In genomic region chr5:88554086-88554886, GRCm38 (mm10) we compare ENCODE assay signal across 8 mouse cellular contexts. TPM values are rescaled to one million over a fixed set of nuclear protein-coding genes. Genes with fewer than 3 reads are reported as not detected.
DNase-seq lines count a peak whose midpoint lies in the region; ATAC-seq lines count a peak whose summit lies in the region.

Gene Utp3, plus strand, starts transcription at chr5:88554462.

- H3K4me2 ChIP-seq in heart, embryonic 14.5 days (ENCODE audit: low read length) = peak within 1 kb of the TSS; percentile 91
- peak within 1 kb of the TSS; percentile 95 for H3K4me2 ChIP-seq in liver, embryonic 13.5 days
- peak within 1 kb of the TSS; percentile 99 for H3K4me2 ChIP-seq in stomach, embryonic 16.5 days (ENCODE audit: low read depth, low read length)

- DNase-seq in c-Kit-negative CD71-positive TER-119-positive erythroid progenitor cells, embryonic 14.5 days (ENCODE audit: low read depth, low spot score) = peak; percentile 96
- DNase-seq in fibroblast of lung, adult 2 months (ENCODE audit: low read depth) = peak; percentile 98
- peak; percentile 97 for DNase-seq in kidney, postnatal 14 days
- DNase-seq in liver, embryonic 13.5 days = peak; percentile 89
- peak; percentile 96 for DNase-seq in neural tube, embryonic 10.5 days (ENCODE audit: extremely low spot score, low spot score)

- H3K9ac ChIP-seq in heart, embryonic 14.5 days (ENCODE audit: low read length) = peak within 1 kb of the TSS; percentile 89
- peak within 1 kb of the TSS; percentile 91 for H3K9ac ChIP-seq in liver, embryonic 13.5 days
- H3K9ac ChIP-seq in stomach, embryonic 16.5 days (ENCODE audit: low read length) = peak within 1 kb of the TSS; percentile 89

- ATAC-seq in CD4-positive, CD25-positive, alpha-beta regulatory T cell, adult 4 months = peak; percentile 88
- ATAC-seq in heart, embryonic 14.5 days (ENCODE audit: insufficient number of reproducible peaks, insufficient read depth, low FRiP score, low read depth) = peak; percentile 94
- peak; percentile 95 for ATAC-seq in liver, embryonic 13.5 days (ENCODE audit: low read depth)
- peak; percentile 95 for ATAC-seq in stomach, embryonic 16.5 days (ENCODE audit: insufficient read depth, low FRiP score)

- H3K4me1 ChIP-seq in heart, embryonic 14.5 days (ENCODE audit: control insufficient read depth in 2 of 2, insufficient read depth in 2 of 2, low read length in 2 of 2) = peaks cover 5 to 15% of the 10 kb centered on the region in 2 experiments
- H3K4me1 ChIP-seq in liver, embryonic 13.5 days (replicated peaks) = peaks cover 25% of the 10 kb centered on the region
- peaks cover 16% of the 10 kb centered on the region for H3K4me1 ChIP-seq in stomach, embryonic 16.5 days (ENCODE audit: control insufficient read depth, insufficient read depth, low read length)

- peak within 1 kb of the TSS; percentile 74 to 93 for H3K4me3 ChIP-seq in heart, embryonic 14.5 days (ENCODE audit: control insufficient read depth in 1 of 2, insufficient read depth in 1 of 2, low read depth in 1 of 2, low read length in 2 of 2)
- peak within 1 kb of the TSS; percentile 94 for H3K4me3 ChIP-seq in liver, embryonic 13.5 days (replicated peaks)
- peak within 1 kb of the TSS; percentile 66 for H3K4me3 ChIP-seq in stomach, embryonic 16.5 days (replicated peaks; ENCODE audit: low read length)

- peaks cover 21% of the 10 kb centered on the region for H3K36me3 ChIP-seq in heart, embryonic 14.5 days (ENCODE audit: control insufficient read depth, insufficient read depth, low read length)
- H3K36me3 ChIP-seq in liver, embryonic 13.5 days = no peaks in the 10 kb centered on the region
- no peaks in the 10 kb centered on the region for H3K36me3 ChIP-seq in stomach, embryonic 16.5 days (ENCODE audit: control insufficient read depth, insufficient read depth, low read length)

- no peaks in the 10 kb centered on the region for H3K27me3 ChIP-seq in heart, embryonic 14.5 days (ENCODE audit: control insufficient read depth, insufficient read depth, low read length)
- no peaks in the 10 kb centered on the region for H3K27me3 ChIP-seq in liver, embryonic 13.5 days
- no peaks in the 10 kb centered on the region for H3K27me3 ChIP-seq in stomach, embryonic 16.5 days (ENCODE audit: control insufficient read depth, insufficient read depth, low read length)

- WGBS in heart, embryonic 14.5 days = under 1% methylated on average over 76 of the region's 76 CpGs
- whole genome bisulfite sequencing in liver, embryonic 13.5 days (ENCODE audit: insufficient replicate concordance) = under 1% methylated on average over 76 of the region's 76 CpGs
- under 1% methylated on average over 75 of the region's 76 CpGs for WGBS in stomach, embryonic 16.5 days

- no peaks in the 10 kb centered on the region for H3K9me3 ChIP-seq in heart, embryonic 14.5 days (ENCODE audit: control insufficient read depth, low read length)
- H3K9me3 ChIP-seq in liver, embryonic 13.5 days (replicated peaks) = no peaks in the 10 kb centered on the region
- H3K9me3 ChIP-seq in stomach, embryonic 16.5 days (replicated peaks; ENCODE audit: control insufficient read depth, low read length) = no peaks in the 10 kb centered on the region

- peak within 1 kb of the TSS; percentile 93 to 97 for H3K27ac ChIP-seq in heart, embryonic 14.5 days (replicated peaks in 1 of 2; ENCODE audit: control insufficient read depth in 1 of 2, insufficient read depth in 1 of 2, low read depth in 2 of 2, low read length in 2 of 2)
- H3K27ac ChIP-seq in liver, embryonic 13.5 days = peak within 1 kb of the TSS; percentile 90
- peak within 1 kb of the TSS; percentile 93 for H3K27ac ChIP-seq in stomach, embryonic 16.5 days (ENCODE audit: low read length)

RNA-seq across cellular contexts. Expression of gene Utp3, which starts in this region (rescaled TPM):
- 10 to 100 TPM; 86.6 to 93.0 TPM for polyA plus RNA-seq in CD4-positive, CD25-positive, alpha-beta regulatory T cell, adult 4 months (2017; shearing (Covaris generic))
- 42.0 and 42.3 TPM in 2 replicates for polyA plus RNA-seq in heart, embryonic 14.5 days (2014; fragmentation: Nextera tagmentation; extraction: Ambion mirVana)
- polyA plus RNA-seq in liver, embryonic 13.5 days (2015; fragmentation: Nextera tagmentation; extraction: Ambion mirVana) = 45.8 and 50.6 TPM in 2 replicates
- polyA plus RNA-seq in stomach, embryonic 16.5 days (2015; fragmentation: Nextera tagmentation; extraction: Ambion mirVana) = 59.8 and 67.0 TPM in 2 replicates

Comparison
In these comparisons a context has a peak if more than half of its experiments do, and no peak if none do; other contexts are left out.
1. Peak in every context shown above with its lines: DNase-seq, ATAC-seq, H3K4me3 ChIP-seq and H3K27ac ChIP-seq.